Mouse (Mus musculus) myocyte (in vitro differentiated cells): ENCODE measurements around the gene Cox7a2.

Experiments
- CEBPB ChIP-seq: IDR thresholded peaks from 2 replicates; pipeline ENCODE4 v1.6.1; 2011; ENCODE audit warnings: mild to moderate bottlenecking, moderate library complexity; ENCODE audit not compliant: poor library complexity, insufficient read depth, severe bottlenecking
- E2F4 ChIP-seq: IDR thresholded peaks from one replicate; pipeline ENCODE4 v1.6.1; 2011; ENCODE audit warnings: mild to moderate bottlenecking, control low read depth, moderate library complexity; ENCODE audit not compliant: insufficient read depth
- POLR2A ChIP-seq: IDR thresholded peaks from one replicate; pipeline ENCODE4 v1.6.1; 2011; ENCODE audit warnings: low read depth, mild to moderate bottlenecking, control low read depth, moderate library complexity; ENCODE audit not compliant: insufficient read length
- USF1 ChIP-seq: IDR thresholded peaks from one replicate; pipeline ENCODE4 v1.6.1; 2011; ENCODE audit warnings: low read depth, mild to moderate bottlenecking, control low read depth, moderate library complexity

GRCm38 (mm10) chr9:79721056-79721455, 38.6 kb downstream of the Cox7a2 start:
- TF ChIP-seq POLR2A: no peak
- no peak for TF ChIP-seq USF1
- TF ChIP-seq CEBPB: no peak
- no peak for TF ChIP-seq E2F4
